Mouse (Mus musculus) lung, postnatal 0 days (tissue): ENCODE results near the gene Herpud2.

Source experiments
- CTCF ChIP-seq: IDR thresholded peaks from 2 replicates; pipeline ENCODE4 v1.5.1; 2016; ENCODE audit warnings: antibody characterized with exemption, mild to moderate bottlenecking
- EP300 ChIP-seq: IDR thresholded peaks from 2 replicates; pipeline ENCODE4 v1.6.1; 2016; ENCODE audit warnings: antibody characterized with exemption, mild to moderate bottlenecking, control low read depth

DNA sequence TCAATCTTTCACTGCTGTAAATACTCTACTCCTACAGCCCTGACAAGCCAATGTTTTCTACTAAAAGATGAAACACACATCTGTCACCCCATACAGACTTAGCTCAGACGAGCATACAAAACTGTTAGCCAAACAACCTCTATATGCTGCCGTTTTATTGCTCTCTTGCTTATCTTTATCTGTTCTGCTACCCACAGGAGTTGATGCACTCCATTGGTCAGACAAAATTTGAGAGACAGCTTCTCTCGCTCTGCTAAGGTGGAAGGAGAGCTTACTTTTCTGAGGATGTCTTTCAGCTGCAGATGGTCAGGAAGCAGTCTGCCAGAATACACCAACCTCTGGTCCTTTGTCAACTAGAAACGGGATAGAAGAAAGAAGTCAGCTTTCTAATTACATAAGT, 18.7 kb downstream of the Herpud2 start:
- TF ChIP-seq CTCF (no peak), EP300 (no peak)
